Mouse (Mus musculus): ENCODE measurements around the gene Tmem106a. TPM values are rescaled to one million over a fixed set of nuclear protein-coding genes. Genes with fewer than 3 reads are reported as not detected.
A peak's percentile ranks its signal among the peaks of the same experiment; 100 is the strongest.
"Not testable (repeated sequence)": the region's sequence is repeated elsewhere in the genome, so short reads cannot be mapped to it uniquely, and the experiment has no call there.

The Tmem106a gene
- total RNA-seq, 2 experiments from 2014 or later = 3.6 to 16.9 TPM

GRCm38 (mm10) chr11:101628733-101629417 is 46.8 kb downstream of the Tmem106a start:
- ATAC-seq (replicated peaks; ENCODE audit: low FRiP score, poor library complexity, severe bottlenecking) = not testable (repeated sequence)

- no peak for ATAC-seq (replicated peaks; ENCODE audit: low FRiP score, poor library complexity, severe bottlenecking)
Measured at GRCm38 (mm10) chr11:101635660-101636059, 53.6 kb downstream of the Tmem106a start.

- no peak for ATAC-seq (replicated peaks; ENCODE audit: low FRiP score, poor library complexity, severe bottlenecking)
Measured at GRCm38 (mm10) chr11:101639761-101640160, 57.7 kb downstream of the Tmem106a start.

GRCm38 (mm10) chr11:101640857-101641709 is 59.0 kb downstream of the Tmem106a start:
- peak; percentile 79 for ATAC-seq (replicated peaks; ENCODE audit: low FRiP score, poor library complexity, severe bottlenecking)

Other genes starting within 250 kb of the Tmem106a start
- gene G6pc, start 214.7 kb upstream of the Tmem106a start, total RNA-seq (2015; ENCODE audit: low replicate concordance) = not detected in 2 replicates
- gene G6pc, start 214.7 kb upstream of the Tmem106a start, total RNA-seq (2017; ENCODE audit: low replicate concordance) = 0.70 TPM in 1 of 2 replicates, not detected in the other
- 2.9 and 5.2 TPM in 2 replicates for gene Aarsd1, start 164.6 kb upstream of the Tmem106a start, total RNA-seq (2015; ENCODE audit: low replicate concordance)
- 4.6 and 17.4 TPM in 2 replicates for gene Aarsd1, start 164.6 kb upstream of the Tmem106a start, total RNA-seq (2017; ENCODE audit: low replicate concordance)
- gene Gm27029, start 157.4 kb upstream of the Tmem106a start, total RNA-seq (2015; ENCODE audit: low replicate concordance) = not detected in 2 replicates
- gene Gm27029, start 157.4 kb upstream of the Tmem106a start, total RNA-seq (2017; ENCODE audit: low replicate concordance) = not detected in 2 replicates
- 2.1 and 3.3 TPM in 2 replicates for gene Rundc1, start 157.2 kb upstream of the Tmem106a start, total RNA-seq (2015; ENCODE audit: low replicate concordance)
- gene Rundc1, start 157.2 kb upstream of the Tmem106a start, total RNA-seq (2017; ENCODE audit: low replicate concordance) = 0.56 and 2.7 TPM in 2 replicates
- 2.9 TPM in 1 of 2 replicates, not detected in the other for gene Ptges3l, start 156.9 kb upstream of the Tmem106a start, total RNA-seq (2015; ENCODE audit: low replicate concordance)
- gene Ptges3l, start 156.9 kb upstream of the Tmem106a start, total RNA-seq (2017; ENCODE audit: low replicate concordance) = not detected in 2 replicates
- 108 and 182 TPM in 2 replicates for gene Rpl27, start 139.9 kb upstream of the Tmem106a start, total RNA-seq (2015; ENCODE audit: low replicate concordance)
- 176 and 239 TPM in 2 replicates for gene Rpl27, start 139.9 kb upstream of the Tmem106a start, total RNA-seq (2017; ENCODE audit: low replicate concordance)
- gene Ifi35, start 133.8 kb upstream of the Tmem106a start, total RNA-seq (2015; ENCODE audit: low replicate concordance) = 71.9 and 78.0 TPM in 2 replicates
- gene Ifi35, start 133.8 kb upstream of the Tmem106a start, total RNA-seq (2017; ENCODE audit: low replicate concordance) = 62.4 and 81.0 TPM in 2 replicates
- gene Rnd2, start 117.2 kb upstream of the Tmem106a start, total RNA-seq (2015; ENCODE audit: low replicate concordance) = not detected in 2 replicates
- gene Rnd2, start 117.2 kb upstream of the Tmem106a start, total RNA-seq (2017; ENCODE audit: low replicate concordance) = 1.4 TPM in 1 of 2 replicates, not detected in the other
- 12.3 and 16.1 TPM in 2 replicates for gene Vat1, start 116.0 kb upstream of the Tmem106a start, total RNA-seq (2015; ENCODE audit: low replicate concordance)
- gene Vat1, start 116.0 kb upstream of the Tmem106a start, total RNA-seq (2017; ENCODE audit: low replicate concordance) = 6.7 and 8.1 TPM in 2 replicates
- gene Brca1, start 30.3 kb upstream of the Tmem106a start, total RNA-seq (2015; ENCODE audit: low replicate concordance) = 20.7 and 26.3 TPM in 2 replicates
- 48.9 and 52.9 TPM in 2 replicates for gene Brca1, start 30.3 kb upstream of the Tmem106a start, total RNA-seq (2017; ENCODE audit: low replicate concordance)
- gene Nbr1, start 30.1 kb upstream of the Tmem106a start, total RNA-seq (2015; ENCODE audit: low replicate concordance) = 128 and 158 TPM in 2 replicates
- gene Nbr1, start 30.1 kb upstream of the Tmem106a start, total RNA-seq (2017; ENCODE audit: low replicate concordance) = 218 and 300 TPM in 2 replicates
- not detected in 2 replicates for gene Gm11634, start 17.0 kb downstream of the Tmem106a start, total RNA-seq (2015; ENCODE audit: low replicate concordance)
- not detected in 2 replicates for gene Gm11634, start 17.0 kb downstream of the Tmem106a start, total RNA-seq (2017; ENCODE audit: low replicate concordance)
- 6.7 and 18.6 TPM in 2 replicates for gene Rdm1, start 45.0 kb downstream of the Tmem106a start, total RNA-seq (2015; ENCODE audit: low replicate concordance)
- gene Rdm1, start 45.0 kb downstream of the Tmem106a start, total RNA-seq (2017; ENCODE audit: low replicate concordance) = 4.6 and 6.2 TPM in 2 replicates
- gene Arl4d, start 83.3 kb downstream of the Tmem106a start, total RNA-seq (2015; ENCODE audit: low replicate concordance) = not detected in 2 replicates
- 0.85 and 1.5 TPM in 2 replicates for gene Arl4d, start 83.3 kb downstream of the Tmem106a start, total RNA-seq (2017; ENCODE audit: low replicate concordance)
- gene Dhx8, start 150.7 kb downstream of the Tmem106a start, total RNA-seq (2015; ENCODE audit: low replicate concordance) = 32.0 and 32.9 TPM in 2 replicates
- gene Dhx8, start 150.7 kb downstream of the Tmem106a start, total RNA-seq (2017; ENCODE audit: low replicate concordance) = 47.7 and 77.6 TPM in 2 replicates
- gene Etv4, start 203.1 kb downstream of the Tmem106a start, total RNA-seq (2015; ENCODE audit: low replicate concordance) = not detected in 2 replicates
- not detected in 2 replicates for gene Etv4, start 203.1 kb downstream of the Tmem106a start, total RNA-seq (2017; ENCODE audit: low replicate concordance)